Mouse (Mus musculus) CH12.LX (cell line): ENCODE measurements around the gene Eid1.

Experiments
- CTCF ChIP-seq, 2 experiments: IDR thresholded peaks in 1 of 2; conservative IDR thresholded peaks in 1 of 2; 2 replicates each; pipeline ENCODE4 v1.5.1; 2011 to 2012; ENCODE audit warnings: low read depth in 2 of 2, low read length in 2 of 2, improper control_type of control experiment in 1 of 2, inconsistent platforms in 1 of 2, mild to moderate bottlenecking in 1 of 2, moderate library complexity in 1 of 2
- POLR2A ChIP-seq: IDR thresholded peaks from 2 replicates; pipeline ENCODE4 v1.6.1; 2011; ENCODE audit warnings: low read depth, mild to moderate bottlenecking, improper control_type of control experiment, low read length
- RCOR1 ChIP-seq: conservative IDR thresholded peaks from 2 replicates; pipeline ENCODE4 v1.6.1; 2012; ENCODE audit warnings: low read depth, mild to moderate bottlenecking, inconsistent platforms, low read length, improper control_type of control experiment
- TCF12 ChIP-seq: IDR thresholded peaks from 2 replicates; pipeline ENCODE4 v1.6.1; 2014; ENCODE audit warnings: low read depth, mild to moderate bottlenecking, inconsistent platforms, low read length, improper control_type of control experiment
- ZC3H11A ChIP-seq: IDR thresholded peaks from 2 replicates; pipeline ENCODE4 v1.6.1; 2012; ENCODE audit warnings: low read depth, mild to moderate bottlenecking, inconsistent platforms, low read length, improper control_type of control experiment

- TF ChIP-seq RCOR1 (no peak), TCF12 (no peak), CTCF (conservative IDR thresholded peaks at IDR 0.05 in 1 of 2, IDR thresholded peaks at IDR 0.05 in 1 of 2; ENCODE audit: low read depth in 2 of 2, low read length in 2 of 2) (no peak), POLR2A (no peak), ZC3H11A (no peak)
These were observed 42.9 kb upstream of the Eid1 start for GRCm38 (mm10) chr2:125630010-125630409.
